Mouse (Mus musculus) regulatory T cell (primary cell): ENCODE data around the gene Tsfm.

Experiments used
- in situ Hi-C: fragments of 300-600 bp; cut with MboI, MseI; formaldehyde crosslinking; loops from one replicate; pipeline ENCODE4 v1.15.1; 2025; ENCODE audit warnings: high pct_unique_total_duplicates

Gene Tsfm

DNA sequence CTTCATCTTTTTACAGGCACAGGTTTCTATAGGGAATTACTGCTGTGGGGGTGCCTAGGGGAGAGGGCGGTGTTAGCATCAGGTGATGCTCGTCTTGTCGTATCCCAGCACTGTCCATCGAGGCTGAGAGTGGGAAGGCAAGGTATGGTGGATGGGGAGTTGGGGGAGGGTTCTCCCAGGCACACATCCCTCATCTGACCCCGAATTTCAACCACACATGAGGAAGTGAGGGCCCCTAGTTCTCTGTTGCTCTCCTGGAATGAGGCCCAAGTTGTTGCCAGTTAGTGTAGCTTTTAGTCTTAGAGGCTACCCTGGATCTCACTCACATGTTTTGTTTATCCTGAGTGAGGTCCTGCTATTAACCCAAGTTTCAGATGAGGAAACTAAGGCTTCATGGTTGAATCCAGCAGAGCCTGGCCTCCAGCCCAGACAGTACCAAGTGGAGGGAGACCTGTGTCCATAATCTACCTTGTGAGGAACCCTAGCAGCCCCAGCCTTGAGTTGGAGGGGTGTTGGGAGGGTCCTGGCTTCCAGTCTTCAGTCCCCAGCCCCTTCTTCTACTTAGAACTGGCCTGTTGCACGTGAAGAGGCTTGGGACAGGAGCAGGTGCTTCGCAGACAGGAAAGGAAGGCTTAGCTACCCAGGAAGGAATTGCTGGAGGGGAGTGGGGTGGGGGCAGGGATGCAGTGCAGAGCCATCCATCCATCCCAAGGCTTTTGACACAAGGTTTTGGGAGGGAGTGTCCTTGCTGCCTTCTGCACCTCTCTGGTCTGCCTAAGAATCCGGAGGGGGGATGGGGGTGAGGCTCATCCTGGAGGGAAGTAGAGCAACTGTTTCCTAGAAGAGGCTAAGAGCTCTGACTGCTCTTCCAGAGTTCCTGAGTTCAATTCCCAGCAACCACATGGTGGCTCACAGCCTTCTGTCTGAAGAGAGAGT, 43.2 kb downstream of the Tsfm start:
- in situ Hi-C loops = no loop called here

DNA sequence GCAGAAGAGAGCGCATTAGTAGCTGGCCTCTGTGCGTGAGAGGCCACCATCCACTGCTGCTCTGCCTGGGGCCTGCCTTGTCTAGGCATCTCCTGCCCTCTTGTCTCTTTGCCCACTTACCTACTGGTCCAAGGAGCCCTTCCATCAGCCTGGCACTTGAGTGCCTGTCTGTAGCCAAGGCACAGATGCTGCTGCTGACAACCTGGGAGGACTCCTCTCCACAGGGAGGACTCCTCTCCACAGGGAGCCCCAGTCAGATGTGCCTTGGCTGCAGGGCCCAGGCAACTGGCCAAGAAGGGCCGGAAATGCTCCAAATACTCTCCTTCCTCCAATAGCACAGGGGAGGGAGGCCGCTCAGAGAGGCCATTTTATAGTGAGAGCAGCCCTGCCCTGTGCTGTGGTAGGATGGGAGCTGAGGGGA, 44.1 kb downstream of the Tsfm start:
- in situ Hi-C loops = no loop called here

DNA sequence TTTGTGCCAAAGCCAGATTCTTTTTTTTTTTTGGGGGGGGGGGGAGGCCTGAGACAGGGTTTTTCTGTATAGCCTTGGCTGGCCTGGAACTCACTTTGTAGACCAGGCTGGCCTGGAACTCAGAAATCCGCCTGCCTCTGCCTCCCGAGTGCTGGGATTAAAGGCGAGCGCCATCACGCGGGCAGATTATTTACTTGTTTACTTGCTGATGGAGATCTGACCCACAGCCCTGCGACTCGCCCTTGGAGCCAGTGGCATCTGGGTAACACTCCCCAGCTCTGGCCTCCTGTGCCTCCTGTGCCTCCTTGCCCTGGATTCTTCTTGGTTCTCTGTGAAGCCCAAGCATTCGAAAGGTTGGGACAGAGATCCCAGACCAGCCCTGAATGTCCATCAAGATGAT, 45.1 kb downstream of the Tsfm start:
- in situ Hi-C loops = no loop called here

DNA sequence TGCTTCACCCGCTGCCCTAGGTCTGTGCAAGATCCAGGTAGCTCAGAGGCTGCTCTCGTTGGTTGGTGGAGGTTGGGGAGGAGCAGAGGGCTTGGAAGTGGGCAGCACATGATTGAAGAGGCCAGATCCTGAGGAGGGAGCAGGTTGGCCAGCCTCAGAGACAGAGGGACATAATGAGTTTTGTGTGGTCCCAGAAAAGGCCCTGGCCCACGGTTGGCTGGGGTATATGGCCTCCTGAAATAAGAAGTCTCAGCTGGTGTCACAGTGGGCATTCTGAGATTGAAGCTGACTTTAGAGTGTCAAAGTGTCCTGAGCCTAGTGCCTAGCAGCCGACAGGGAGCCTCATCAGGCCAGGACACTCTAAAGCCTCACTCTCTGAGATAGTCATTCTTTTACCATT, 45.5 kb downstream of the Tsfm start:
- in situ Hi-C loops = no loop called here

DNA sequence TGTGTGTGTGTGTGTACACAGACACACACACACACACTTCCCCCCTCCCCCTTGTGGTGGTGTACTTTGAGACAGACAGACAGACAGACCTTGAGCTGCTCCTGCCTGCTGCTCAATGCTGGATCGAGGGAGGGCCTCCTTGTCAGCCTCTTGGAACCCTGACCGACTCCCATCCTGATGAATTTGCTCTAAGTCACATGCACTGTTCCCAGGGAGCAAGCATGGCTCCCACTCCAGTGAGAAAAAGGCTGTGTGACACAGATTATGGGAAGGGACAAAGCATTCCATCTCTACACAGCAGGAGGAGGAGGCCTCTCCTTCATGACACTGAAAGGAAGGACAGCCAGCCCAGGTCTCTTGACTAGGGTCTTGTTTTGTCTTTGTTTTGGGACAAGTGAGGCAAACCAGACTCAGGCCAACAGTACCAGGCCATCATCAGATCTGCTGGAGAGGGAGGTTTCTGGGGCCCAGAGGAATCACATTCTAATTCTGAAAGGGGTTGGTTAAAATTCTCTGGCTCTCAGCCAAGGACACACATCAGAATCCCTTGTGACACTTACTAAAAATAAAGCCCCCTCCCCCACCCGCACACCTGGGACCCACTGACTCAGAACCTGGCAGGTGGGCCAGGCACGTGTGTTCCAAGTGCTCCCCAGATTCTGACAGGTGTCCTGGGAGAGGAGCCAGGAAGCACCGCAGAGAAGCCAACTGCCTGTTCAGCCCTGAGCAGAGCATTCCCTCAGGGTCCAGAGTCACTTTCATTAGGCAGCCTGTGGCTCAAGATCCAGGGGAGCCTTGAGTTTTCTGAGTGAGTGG, 46.2 kb downstream of the Tsfm start:
- in situ Hi-C loops = loop anchor here (5.0 kb wide), 1 partner anchor 62 kb away; no protein-coding TSS in a partner anchor

DNA sequence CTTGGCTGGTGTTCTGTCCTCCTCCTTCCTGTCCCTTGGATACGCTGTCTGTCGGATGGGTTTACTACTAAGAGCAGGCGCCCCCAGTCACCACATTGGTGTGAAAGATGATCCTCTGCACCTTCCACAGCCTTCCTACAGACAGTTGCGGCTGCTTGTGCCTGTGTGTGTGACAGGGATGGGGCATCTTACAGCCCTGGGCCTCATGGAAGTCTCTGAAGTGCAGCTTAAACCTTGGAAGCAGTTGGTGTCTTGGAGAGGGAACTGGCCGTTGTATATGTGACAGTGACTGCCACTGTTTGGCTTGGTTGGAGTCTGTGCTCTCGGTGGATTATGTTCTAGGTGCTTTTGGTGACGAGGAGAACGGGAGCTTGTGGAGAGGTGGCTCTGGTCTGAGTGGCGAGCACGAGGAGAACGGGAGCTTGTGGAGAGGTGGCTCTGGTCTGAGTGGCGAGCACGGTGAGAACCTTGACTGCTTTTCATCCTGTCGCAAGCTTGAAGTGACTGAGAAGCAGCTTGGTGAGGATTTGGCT, 47.4 kb downstream of the Tsfm start:
- in situ Hi-C loops = loop anchor here (5.0 kb wide), 1 partner anchor 61 kb away; no protein-coding TSS in a partner anchor

DNA sequence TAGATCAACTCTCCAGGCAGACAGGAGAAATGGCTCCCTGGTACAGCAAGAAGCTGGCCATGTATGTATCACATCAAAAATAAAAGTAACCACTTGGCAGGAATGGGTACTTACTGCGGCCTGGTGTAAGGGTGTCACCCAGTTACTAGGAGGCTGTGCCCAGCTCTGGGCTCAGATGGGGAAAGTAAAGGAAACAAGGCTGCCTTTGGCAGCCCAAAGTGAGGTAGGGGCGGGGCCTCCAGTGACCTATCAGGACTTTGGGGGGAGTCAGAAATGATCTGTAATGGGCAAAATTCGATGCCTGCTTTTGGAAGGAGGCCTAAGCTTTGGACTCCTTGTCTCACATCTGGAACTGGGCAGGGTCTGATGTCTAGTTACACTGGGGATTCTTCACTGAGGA, 48.9 kb downstream of the Tsfm start:
- in situ Hi-C loops = loop anchor here (5.0 kb wide), 1 partner anchor 59 kb away; no protein-coding TSS in a partner anchor

DNA sequence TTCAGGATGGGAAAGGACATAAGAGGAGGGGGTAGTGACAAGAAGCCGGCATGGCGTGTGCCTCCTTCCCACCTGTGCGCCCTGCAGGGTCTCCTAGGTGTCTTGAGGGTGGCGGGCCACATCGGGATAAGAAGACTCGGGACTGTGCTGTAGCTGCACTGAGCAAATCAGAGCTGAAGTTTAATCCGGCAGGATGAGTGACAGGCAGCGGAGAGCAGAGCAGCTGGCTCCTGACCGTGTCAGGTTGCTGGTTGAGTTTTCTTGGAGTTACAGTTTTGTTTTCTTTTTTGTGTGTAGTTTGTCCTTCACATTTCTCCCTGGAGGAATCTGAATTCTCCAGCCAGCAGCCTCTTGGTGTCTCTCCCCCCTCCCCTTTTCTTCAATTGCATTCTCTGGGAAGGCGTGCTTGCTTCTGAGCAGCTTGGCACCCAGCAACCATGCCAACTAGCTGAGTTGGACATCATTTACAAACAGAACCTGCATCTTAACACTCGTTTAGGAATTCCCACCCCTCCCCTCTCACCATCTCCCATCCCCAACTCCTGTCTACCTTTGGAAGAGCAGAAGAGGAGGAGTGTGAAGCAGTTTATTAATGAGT, 49.6 kb downstream of the Tsfm start:
- in situ Hi-C loops = loop anchor here (5.0 kb wide), 1 partner anchor 59 kb away; no protein-coding TSS in a partner anchor

DNA sequence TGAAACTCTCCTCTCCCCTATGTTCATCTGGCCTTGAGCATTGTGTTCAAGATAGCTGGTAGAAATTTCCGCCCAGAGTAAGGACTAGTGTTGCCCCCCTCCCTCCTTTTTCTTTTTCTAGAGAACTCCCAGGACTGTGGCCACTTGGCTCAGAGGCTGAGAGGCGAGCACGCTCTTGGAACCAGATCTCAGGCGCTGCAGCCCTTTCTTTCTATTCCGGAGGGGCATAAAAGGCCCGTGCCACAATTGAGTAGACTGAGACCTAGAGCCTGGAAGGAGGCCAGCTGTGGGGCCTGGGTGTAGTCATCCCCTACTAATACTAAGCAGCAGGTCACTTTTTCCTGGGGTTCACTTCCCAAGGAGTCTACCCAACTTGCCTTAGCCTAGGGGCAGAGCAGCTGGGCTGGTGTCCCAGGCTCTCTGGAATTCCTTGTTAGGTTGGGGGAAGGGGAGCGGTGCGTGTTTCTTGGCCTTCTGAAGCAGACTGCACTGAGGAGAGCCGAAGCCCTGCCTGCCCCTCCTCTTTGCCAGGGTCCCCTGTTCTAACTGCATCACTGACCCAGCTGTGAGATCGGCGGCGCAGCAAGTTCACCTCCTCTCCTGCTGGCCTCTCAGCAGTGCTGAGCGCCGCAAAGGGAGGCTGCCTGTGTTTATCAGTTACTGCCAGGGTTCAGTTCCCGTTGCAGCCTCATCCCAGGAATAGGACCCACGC, 50.3 kb downstream of the Tsfm start:
- in situ Hi-C loops = loop anchor here (5.0 kb wide), 1 partner anchor 58 kb away; no protein-coding TSS in a partner anchor

DNA sequence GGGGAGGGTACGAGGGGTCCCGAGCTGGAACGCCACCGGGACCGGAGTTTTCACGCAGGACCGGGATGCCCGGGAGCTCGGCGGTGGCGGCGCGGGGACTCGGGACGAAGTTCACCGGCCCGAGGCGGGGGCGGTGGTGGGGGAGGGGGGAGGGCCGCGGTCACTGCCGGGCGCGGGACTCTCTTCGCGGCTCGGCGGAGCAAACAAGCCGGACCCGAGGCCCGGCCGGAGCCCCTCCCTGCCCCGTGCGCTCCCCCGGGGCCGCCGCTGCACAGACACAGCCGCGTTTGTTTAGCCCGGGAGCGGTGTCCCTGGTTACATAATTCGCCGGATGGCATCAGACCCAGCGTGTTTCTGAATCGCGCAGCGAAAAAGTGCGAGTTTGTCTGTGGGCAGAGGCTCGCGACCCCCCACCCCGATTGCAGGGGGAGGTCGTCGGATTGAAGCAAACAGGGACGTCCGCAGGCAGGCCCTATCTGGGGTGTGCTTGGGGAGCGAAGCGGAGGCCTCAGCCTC, 50.9 kb downstream of the Tsfm start:
- in situ Hi-C loops = loop anchor here (5.0 kb wide), 1 partner anchor 57 kb away; no protein-coding TSS in a partner anchor

DNA sequence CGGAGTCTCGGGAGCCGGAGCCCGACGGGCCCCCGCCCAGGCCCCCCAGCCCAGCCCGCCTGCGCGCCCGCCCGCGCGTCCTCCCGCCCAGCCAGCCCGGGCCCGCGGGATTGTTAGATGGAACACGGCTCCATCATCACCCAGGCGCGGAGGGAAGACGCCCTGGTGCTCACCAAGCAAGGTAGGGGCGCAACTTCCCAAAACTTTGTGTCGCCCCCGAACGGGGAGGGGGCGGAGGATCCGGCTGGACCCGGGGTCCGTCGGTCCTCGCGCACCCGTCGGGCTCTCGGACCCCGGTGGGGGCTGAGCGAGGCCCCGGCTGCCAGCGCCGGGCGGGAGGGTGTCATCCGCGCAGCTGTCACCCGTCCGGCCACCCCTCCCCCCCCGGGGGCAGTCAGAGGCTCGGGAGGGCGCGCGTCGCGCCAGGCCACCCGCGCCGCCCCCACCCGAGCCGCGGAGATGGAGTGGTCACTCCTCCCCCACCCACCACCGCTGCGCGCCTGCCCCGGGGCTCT, 51.5 kb downstream of the Tsfm start:
- in situ Hi-C loops = no loop called here

DNA sequence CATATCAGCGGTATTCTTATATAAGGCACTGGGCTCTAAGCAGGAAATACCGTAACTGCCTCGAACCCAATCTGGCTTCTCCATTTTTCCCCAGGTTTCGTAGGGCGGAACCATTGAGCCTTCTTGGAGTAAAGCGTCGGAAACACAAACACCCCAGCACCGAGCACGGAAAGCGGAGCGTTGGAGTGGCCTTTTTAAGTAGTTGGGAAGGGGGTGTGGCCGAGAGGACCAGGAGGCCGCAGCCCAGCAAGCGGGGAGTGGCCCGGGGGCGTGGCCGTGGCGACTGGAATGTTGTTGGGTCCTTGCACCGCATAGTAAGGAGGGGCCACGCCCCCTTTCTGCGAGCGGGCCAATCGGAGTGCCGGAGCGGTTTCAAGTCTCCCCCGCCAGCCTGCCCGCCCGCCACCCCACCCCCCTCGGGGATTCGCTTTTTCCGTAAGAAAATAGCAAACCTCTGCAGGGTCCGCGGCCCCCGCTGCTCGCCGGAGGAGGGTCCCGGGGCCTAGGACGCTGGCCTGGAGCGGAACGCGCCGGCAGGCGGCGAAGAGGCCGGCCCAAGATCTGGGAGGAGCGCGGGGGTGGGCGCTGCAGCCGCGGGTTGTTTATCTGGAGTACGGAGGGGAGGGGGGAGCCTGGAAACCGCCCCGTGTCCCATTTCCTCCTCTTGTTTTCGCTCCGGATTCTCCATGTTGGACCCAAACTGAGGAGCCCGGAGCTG, 52.2 kb downstream of the Tsfm start, which contains the start of gene Ctdsp2:
Gene Ctdsp2 (plus strand): TSS at position 441 of the 718 bp plus-strand sequence.
- in situ Hi-C loops = no loop called here

DNA sequence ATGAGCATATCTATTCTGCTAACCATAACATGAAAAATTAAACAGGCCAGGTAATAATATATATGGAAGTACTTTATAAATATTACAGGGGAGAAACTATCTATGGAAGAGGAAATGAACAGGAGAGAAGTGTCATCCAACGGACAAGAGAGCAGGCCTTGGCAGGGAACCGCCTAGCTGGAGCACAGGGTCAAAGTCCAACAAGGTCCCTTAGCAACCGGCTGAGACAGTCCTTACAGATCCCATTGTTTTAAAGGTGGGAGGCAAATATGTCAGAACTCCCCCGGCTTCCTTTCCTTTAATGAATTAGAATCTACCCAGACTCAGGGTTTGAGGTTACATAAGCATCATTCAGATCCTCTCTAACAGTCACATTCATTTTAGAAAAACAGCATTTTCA, 53.6 kb downstream of the Tsfm start:
- in situ Hi-C loops = no loop called here

DNA sequence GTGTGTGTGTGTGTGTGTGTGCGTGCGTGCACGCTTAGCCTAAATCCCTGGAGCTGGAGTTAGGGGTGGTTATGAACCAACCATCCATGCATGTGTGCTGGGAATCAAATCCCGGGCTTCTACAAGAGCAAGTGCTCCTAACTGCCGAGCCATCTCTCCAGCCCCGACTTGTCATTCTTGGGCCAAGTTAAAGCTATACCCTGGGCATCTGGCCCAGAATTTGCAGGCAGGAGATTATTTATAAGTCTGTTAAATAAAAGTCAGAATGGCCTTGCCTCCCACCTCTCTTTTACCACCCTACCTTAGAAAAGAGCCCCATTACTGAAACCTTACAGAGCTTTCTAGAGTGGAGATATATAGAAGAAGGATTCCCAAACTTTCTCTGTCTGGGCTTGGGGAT, 54.9 kb downstream of the Tsfm start:
- in situ Hi-C loops = no loop called here

DNA sequence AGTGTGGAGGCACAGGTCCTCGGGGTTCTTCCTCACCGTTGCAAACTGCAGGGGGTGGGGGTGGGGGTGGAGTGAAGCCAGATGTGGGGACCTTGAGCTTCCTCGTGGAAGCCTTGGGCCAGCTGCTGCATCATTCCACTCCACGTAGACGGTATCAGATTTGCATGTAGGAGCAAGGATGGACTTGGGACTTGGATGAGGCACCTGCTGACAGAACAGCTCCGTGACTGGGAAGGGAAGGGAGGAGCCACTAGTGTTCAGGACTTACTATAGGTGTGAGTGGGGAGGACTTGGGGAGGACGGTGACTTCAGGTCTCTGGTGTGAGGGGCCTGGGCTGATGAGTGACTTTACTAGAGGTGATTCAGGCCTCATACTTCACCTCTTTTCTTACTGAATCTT, 57.7 kb downstream of the Tsfm start:
- in situ Hi-C loops = no loop called here

DNA sequence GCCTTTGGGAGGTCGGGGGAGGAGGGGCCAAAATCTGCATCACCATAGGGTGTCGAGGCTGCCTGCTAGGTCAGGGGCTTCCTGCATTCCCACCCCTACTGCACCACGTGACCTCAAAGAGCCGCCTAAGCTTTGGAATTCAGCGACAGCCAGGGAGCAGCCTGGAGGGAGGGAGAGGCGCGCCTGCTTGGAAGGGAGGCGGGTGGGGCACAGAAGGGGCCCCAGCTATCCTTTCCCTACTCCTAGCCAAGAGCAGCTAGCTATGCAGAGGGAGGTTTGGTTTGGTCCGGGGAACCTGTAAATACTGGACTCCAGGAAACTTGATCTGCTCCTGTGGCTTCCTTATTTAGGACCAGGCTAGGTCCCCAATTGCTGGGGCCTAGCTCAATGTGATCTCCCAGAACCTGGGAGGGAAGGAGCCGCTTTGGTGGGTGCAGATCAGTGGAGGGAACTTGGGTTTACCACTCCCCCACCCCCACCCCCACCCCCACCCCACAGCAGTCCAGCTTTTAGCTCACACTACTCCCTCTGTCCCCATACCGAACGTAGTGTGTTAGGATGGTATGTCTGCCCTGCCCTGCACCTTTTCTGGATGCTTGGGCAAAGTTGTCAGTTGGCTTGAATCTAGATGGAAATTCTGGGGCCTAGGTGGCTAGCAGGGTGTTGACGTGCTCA, 58.5 kb downstream of the Tsfm start:
- in situ Hi-C loops = no loop called here

DNA sequence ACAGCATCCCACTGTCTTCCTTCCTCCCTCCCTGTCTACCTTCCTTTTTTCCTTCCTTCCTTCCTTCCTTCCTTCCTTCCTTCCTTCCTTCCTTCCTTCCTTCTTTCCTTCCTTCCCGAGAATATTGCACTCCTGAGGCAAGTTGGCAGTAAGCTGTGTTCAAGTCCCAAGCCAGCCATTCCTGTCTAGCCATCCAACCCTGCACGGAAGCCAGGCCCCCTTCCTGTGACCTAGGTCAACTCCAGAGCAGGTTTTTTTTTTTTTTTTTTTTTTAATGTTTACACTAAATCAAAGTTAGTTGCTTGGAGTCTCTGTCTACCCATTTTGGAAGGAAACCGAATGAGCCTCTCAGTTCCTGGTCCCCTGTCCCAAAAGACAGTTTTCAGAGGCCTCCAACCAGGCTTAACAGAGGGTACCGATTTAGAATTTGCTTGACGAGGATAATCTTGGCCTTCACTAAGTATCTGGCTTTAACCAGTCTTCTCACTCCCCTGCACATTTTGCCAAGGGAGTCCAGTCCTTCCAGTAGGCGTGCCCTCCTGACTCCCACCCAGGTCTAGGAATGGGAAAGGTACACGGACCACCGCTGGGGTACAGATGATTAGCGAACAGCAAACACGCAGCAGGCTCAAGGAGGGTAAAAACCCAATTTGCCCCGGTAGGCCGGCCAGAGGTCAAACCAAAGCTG, 59.1 kb downstream of the Tsfm start:
- in situ Hi-C loops = no loop called here

DNA sequence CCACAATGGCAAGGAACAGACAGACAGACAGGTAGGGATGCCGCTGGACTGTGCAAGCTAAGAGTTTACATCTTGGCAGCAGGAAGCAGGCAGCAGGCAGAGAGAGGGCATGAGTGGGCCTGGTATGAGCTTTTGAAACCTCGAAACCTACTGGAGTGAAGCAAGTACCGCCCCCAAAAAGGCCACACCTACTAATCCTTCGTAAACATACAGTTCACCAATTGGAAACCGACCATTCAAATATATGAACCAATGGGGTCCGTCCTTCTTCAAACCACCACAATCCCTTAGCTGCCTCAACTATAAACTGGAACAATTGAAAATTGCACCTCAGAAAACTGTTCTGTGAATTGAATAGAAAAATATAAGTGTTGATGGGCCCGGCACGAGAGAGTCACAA, 66.8 kb downstream of the Tsfm start:
- in situ Hi-C loops = no loop called here

DNA sequence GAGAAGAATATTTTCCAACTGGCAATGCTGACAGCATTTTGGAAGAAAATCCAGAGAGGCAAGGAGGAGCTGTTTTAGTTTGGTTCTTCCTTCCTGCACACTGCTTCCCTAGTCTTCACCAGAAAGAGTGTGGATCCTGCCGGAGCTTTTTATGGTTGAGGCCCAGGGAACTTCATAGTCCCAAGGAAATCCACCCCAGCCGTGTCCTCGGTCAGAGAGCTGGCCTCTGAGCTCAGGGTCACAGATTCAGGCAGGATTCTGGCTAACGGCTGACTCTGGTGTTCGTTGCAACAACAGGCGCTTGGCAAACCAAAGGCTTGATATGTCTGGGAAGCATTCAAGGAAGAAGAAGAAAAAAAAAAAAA, 67.7 kb downstream of the Tsfm start:
- in situ Hi-C loops = no loop called here
